11 mouse cellular contexts compared by ENCODE assay signal in the genomic region with DNA sequence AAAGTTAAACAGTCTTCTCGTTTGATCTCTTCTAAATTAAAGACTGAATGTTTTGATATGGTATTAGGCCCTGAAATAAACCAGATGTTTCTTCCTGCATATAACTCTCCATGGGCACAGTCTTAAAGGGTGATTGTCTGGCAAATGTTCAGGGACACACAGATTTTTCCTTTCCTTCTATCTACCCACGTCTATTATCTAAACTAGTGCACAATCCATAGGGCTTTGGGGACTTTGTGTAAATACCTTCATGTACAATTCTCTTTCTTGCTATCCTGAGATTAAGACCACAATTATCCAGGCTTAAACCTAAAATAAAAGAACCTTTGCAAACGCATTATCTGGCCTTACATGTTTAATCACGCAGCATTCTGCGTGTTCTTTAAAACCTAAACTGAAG.
A peak's percentile ranks its signal among the peaks of the same experiment; 100 is the strongest.
DNase-seq lines count a peak whose midpoint lies in the region; ATAC-seq lines count a peak whose summit lies in the region.
"Had no signal": no experiment of that assay in that cellular context is flagged by ENCODE, and none has a peak within 500 bp of the region (broad histone marks: within the 10 kb centered on the region; RNA-seq: fewer than 3 reads in every experiment).

No protein-coding gene starts in this region.

- 30% methylated on average over 5 of the region's 5 CpGs for WGBS in neural tube, embryonic 11.5 days
- 10% methylated on average over 5 of the region's 5 CpGs for WGBS in midbrain, embryonic 12.5 days
- 72% methylated on average over 5 of the region's 5 CpGs for WGBS in liver, embryonic 12.5 days (ENCODE audit: insufficient replicate concordance)

- H3K27me3 ChIP-seq in neural tube, embryonic 11.5 days (ENCODE audit: control insufficient read depth, insufficient read depth, low read length) = no peaks in the 10 kb centered on the region
- no peaks in the 10 kb centered on the region for H3K27me3 ChIP-seq in midbrain, embryonic 12.5 days
- no peaks in the 10 kb centered on the region for H3K27me3 ChIP-seq in liver, embryonic 12.5 days (replicated peaks)

- no peak overlapping the region for H3K9ac ChIP-seq in neural tube, embryonic 11.5 days (ENCODE audit: low read length)
- no peak overlapping the region for H3K9ac ChIP-seq in midbrain, embryonic 12.5 days (replicated peaks)
- H3K9ac ChIP-seq in liver, embryonic 12.5 days = no peak overlapping the region
- H3K9ac ChIP-seq: liver, embryonic 14.5 days had no signal

- H3K4me1 ChIP-seq in neural tube, embryonic 11.5 days (ENCODE audit: control insufficient read depth, insufficient read depth, low read length) = peaks cover 21% of the 10 kb centered on the region; the same call in 1 of the 2 replicates
- H3K4me1 ChIP-seq in midbrain, embryonic 12.5 days = peaks cover 35% of the 10 kb centered on the region
- no peaks in the 10 kb centered on the region for H3K4me1 ChIP-seq in liver, embryonic 12.5 days

- peaks cover 9% of the 10 kb centered on the region for H3K36me3 ChIP-seq in neural tube, embryonic 11.5 days (ENCODE audit: control insufficient read depth, insufficient read depth, low read length)
- H3K36me3 ChIP-seq in midbrain, embryonic 12.5 days = peaks cover 41% of the 10 kb centered on the region
- H3K36me3 ChIP-seq in liver, embryonic 12.5 days = peaks cover 43% of the 10 kb centered on the region

- no peaks in the 10 kb centered on the region for H3K9me3 ChIP-seq in neural tube, embryonic 11.5 days (ENCODE audit: control insufficient read depth, low read length)
- H3K9me3 ChIP-seq in midbrain, embryonic 12.5 days = 0 out of 2 replicates have a peak, but pooled peaks cover 3% of the 10 kb centered on the region
- no peaks in the 10 kb centered on the region for H3K9me3 ChIP-seq in liver, embryonic 12.5 days (replicated peaks)

- no peak overlapping the region for H3K4me3 ChIP-seq in neural tube, embryonic 11.5 days (ENCODE audit: low read depth, low read length)
- no peak overlapping the region for H3K4me3 ChIP-seq in midbrain, embryonic 12.5 days
- no peak overlapping the region for H3K4me3 ChIP-seq in liver, embryonic 12.5 days

- peak; percentile 64 for ATAC-seq in neural tube, embryonic 11.5 days (ENCODE audit: insufficient read depth, low FRiP score, low TSS enrichment)
- ATAC-seq in midbrain, embryonic 12.5 days (ENCODE audit: low FRiP score, low read depth) = peak; percentile 69
- ATAC-seq in liver, embryonic 12.5 days = no peak

- no peak overlapping the region for H3K4me2 ChIP-seq in neural tube, embryonic 11.5 days (ENCODE audit: low read depth)
- H3K4me2 ChIP-seq in midbrain, embryonic 12.5 days (replicated peaks) = no peak overlapping the region
- no peak overlapping the region for H3K4me2 ChIP-seq in liver, embryonic 12.5 days

- DNase-seq in embryo, embryonic 10 days (ENCODE audit: low spot score) = peak; percentile 17
- no peak for DNase-seq in embryo, embryonic 11 days
- no peak for DNase-seq in neural tube, embryonic 11.5 days (ENCODE audit: low spot score)
- DNase-seq in neural tube, embryonic 10.5 days (ENCODE audit: extremely low spot score, low spot score) = no peak
- no peak for DNase-seq in frontal cortex, postnatal 10 days (ENCODE audit: low spot score in 2 of 2)
- DNase-seq in left cerebral cortex, postnatal 36 days (ENCODE audit: low spot score in 2 of 2) = no peak
- DNase-seq: adrenal gland, adult 2 months; thymus, postnatal 36 days had no signal

- H3K27ac ChIP-seq in neural tube, embryonic 11.5 days (ENCODE audit: low read depth, low read length) = peak overlapping the region; percentile 57; the same call in 1 of the 2 replicates
- H3K27ac ChIP-seq in midbrain, embryonic 12.5 days (replicated peaks) = peak overlapping the region; percentile 79
- no peak overlapping the region for H3K27ac ChIP-seq in liver, embryonic 12.5 days
- H3K27ac ChIP-seq: liver, embryonic 14.5 days had no signal

- intact Hi-C loops in left cerebral cortex, postnatal 36 days (cut with DNase I) = no loop called here
